Mouse (Mus musculus) right cerebral cortex, adult 18-20 months (tissue): ENCODE data around the gene Tgfbr2.
"Not testable (repeated sequence)": the region's sequence is repeated elsewhere in the genome, so short reads cannot be mapped to it uniquely, and the experiment has no call there.

Source experiments
- DNase-seq: peaks from one replicate; pipeline ENCODE4 v3.0.0; 2022; ENCODE audit warnings: mixed read lengths

The Tgfbr2 gene

DNA sequence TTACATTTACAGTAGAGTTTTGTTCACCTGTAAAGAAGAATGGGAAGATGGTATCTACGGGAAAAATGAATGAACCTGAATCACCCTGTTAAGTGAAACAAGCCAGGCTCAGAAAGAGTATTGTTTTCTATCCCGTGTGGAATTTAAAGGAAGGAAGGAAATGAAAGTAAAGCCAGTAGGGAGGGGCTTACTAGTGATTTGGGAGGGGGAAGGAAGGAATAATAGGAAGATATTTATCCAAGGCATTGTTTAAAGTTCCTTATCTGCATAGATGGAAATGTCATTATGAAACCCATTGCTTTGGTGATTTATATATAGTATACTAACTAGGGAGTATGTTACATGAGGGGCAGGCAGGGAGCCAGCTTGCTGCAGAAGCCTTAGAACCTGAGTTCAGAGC is 66.4 kb downstream of the Tgfbr2 start:
- no peak for DNase-seq

DNA sequence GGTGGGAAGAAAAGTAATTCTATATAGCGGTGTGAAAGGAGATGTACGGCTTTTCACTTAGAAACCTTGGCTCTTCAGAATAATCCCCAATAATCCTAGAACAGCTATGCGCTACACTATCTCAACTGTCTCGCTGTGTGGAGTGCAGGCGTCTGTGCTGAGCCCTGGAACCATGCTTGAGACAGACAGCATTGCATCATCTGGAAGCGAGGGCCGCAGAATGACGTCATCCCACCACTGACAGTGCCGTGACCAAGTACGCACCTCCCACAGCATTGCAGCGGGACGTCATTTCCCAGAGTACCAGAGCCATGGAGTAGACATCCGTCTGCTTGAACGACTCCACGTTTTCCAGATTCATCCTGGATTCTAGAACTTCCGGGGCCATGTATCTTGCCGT is 70.4 kb downstream of the Tgfbr2 start:
- DNase-seq, result no peak

DNA sequence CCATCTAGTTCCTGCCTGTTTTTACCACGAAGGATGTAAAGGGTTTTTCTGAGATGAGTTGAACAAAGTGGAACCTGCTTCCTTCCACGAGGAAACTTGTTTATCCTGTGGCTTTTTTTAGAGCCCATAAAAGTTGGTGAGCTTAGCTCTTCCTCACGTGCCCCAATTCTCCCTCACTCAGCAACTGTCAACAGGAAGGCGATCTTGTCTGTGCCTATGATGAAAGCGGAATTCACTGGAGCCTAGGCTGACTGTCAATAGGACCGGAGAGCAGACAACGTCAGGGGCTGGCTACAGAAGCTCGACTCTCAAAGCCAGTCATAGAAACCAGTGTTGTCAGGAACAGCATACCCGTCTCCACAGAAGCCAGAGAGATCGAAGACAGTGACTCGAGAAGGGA is 73.3 kb downstream of the Tgfbr2 start:
- DNase-seq, result no peak

DNA sequence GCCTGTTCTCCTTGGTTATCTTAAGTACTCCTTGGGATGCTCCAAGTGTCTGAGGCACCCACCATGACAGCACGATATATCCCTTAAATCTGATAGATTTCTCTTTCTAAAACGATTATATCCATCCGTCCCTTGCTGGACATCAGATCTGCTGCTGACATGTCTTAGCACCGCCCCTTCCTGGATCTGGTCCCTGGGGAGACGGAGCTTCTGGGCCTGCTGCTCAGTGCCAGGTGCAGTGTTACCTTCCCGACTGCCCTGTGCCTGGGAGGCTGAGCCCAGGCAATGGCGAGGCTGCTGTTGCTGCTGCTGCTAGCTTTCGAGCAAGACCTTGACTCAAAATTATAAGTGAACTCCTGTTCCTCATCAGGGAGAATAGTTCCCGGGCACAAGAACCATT is 75.1 kb downstream of the Tgfbr2 start:
- DNase-seq, result no peak

DNA sequence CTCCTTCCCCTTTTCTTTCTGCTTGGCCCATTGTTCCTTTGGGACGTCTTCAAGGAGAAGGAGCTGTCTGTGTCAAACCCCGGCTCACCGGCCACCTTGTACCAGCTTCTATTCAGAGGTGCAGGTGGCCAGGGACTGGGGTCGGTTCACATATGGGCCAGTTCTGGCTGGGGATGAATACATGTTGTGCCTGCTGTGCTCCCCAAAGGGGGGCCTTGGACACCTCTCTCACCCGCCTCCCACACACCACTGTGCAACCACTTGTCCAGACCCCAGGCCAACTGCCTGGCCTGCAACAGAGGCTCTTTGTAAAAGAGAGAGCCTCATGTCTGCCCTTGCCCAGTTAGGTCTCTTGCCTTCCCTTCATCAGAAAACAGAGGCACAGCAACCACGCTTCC is 75.6 kb downstream of the Tgfbr2 start:
- no peak for DNase-seq

DNA sequence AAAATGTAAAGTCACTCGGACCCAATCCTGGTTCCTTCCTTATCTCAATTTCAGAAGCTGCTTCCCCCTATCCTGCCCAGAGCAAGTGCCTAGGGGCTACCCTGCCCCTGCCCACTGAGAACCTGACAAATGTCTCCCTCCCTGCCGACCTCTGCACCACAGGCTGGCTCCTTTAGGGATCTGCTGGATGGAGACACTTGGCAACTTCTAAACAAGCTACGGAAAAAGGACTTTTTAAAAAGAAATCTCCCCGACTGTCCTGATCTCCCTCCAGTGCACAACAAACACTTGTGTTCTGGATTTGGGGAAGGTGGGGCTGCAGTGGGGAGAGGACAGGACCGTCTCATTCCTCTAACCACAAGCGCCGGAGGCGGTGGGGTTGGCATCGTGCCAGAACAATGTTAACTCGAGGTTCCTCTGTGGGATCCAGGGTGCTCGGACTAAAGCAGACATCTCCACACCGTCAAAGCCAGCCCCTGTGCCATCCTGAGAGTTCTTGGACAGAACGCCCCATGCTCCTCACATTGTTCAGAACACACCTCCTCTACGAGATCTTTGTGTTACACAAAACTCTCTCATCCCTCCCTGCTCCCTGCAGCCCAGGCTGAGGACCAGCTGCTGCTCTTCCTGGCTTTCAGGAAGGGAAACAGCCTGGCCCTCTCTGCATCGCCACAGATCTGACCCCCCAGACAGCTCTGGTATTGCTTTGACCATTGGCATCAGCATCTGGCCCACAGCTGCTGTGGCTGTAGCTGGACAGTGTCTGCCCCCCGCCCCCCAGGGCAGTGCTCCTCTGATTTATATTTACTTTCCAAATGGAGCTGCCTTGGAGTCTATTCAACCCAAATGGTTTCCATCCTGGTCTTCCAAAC is 76.2 kb downstream of the Tgfbr2 start:
- no peak for DNase-seq

DNA sequence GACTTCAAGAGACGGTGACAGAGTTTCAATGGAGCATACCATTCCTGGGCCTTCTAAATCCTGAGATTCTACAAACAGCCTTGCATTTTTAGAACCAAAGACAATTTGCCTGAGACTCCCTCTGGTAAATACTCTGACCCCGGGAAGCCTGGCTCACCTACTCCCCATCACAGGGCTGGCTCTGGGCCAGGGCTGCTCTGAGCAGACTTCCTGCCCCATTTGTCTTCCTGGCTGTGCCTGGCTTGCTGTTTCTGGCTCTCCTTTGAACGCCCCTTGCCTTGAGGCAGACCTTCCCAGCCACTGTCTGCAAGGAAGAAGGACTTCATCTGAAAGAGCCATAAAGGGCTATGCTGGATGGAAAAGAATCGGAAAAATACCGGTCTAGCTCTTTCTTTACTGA is 83.2 kb downstream of the Tgfbr2 start:
- no peak for DNase-seq

DNA sequence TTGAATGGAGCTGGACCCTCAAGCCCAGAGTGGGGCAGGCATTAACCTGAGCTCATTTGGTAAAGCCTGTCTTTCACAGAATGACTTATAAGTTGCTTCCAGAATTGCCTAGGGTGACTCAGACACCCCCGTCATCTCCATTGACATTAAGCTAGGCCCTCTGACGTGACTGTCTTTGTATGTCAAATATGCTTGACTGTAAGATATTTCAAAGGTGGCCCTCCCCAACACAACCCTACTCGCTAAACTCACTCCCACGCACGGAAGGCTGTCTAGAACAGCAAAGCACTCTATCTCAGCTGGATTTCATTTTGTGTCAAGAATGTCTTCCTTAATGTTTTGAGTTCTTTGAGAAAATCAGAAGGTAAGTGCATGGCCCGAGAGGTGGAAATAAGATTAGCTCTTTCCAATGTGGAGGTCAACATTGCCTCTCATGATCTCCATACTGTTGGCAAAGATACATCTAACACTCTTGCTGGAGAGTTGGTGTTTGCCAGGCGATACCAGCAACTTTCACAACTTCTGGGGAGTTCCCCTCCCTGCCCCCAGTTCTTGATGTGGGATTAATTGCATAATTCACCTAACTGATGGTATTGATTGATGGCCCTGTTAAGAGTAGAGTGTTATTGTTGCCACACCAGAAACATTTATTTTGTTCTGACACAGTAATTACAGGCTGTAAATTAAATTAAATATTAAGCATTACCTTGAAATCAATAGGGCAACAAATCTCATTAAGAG is 83.9 kb downstream of the Tgfbr2 start:
- no peak for DNase-seq

DNA sequence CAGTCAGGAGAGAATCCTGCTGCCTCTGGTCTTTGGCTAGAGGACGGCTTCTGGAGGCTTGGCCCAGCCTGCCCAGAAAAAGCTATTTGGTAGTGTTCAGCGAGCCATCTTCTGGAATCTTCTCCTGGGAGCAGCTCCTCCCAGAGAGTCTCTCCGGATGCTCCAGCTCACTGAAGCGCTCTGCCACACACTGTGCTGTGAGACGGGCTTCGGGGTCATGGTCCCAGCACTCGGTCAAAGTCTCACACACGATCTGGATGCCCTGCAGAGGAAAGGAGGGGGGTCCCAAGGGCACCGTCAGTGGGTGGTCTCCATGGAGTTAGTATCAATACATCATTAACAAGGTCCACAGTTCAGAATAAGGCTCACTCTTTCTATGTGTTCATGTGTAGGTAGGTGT is 84.9 kb downstream of the Tgfbr2 start:
- DNase-seq, result no peak

DNA sequence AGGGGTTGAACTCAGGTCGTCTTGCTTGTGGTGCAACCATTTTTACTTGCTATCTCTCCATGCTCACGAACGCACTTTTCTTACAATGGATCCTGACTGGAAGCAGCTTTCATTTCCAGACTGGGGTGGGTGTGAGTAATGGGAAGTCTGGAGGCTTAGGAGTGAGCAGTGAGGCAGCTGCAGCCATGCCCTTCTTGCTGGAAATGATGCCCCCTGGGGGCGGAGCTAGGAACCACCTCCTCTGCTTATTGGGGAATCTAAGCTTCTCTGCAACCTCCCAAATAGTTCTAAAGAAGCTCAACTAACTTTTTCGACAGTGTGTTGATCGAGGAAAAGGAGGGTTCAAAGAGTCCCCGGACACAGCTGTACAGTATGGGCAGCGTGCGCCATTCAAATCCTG is 86.2 kb downstream of the Tgfbr2 start:
- DNase-seq, result no peak

DNA sequence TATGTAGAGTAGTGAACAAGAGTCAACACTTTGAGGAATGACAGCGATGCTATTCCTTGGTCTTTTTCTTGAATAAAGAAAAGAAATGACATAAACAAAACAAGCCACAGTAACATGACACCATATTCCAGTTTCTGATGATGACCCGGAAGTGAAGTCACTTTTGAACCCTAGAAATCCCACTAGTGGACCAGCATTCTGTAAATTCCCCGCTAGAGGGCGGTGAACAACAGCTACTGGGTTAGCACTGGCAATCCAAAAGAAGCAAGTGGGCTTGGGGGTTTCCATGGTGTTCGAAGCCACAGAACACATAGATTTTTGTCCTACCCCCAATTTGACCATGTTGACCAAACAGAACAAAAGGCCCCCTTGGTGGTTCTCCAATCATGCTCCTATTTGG is 87.3 kb downstream of the Tgfbr2 start:
- peak; percentile 50 for DNase-seq

DNA sequence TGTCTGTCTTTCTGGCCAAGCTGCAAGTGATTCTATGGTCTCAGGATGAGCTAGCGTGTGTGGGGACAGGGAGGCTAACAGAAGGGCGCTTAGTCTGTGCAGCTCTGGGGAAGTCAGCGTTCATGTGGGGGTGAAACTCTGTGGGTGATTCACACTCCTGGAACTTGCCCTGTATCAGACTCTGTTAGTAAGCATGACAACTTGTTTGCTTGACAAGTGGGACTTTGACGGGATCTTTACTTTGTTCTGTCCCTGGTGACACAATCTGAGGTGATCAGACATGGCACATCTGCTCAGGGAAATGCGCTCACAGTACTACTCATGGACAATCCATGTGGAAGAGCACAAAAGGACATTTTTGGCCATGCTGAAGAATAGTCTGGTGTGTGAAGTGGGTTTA is 87.9 kb downstream of the Tgfbr2 start:
- no peak for DNase-seq

DNA sequence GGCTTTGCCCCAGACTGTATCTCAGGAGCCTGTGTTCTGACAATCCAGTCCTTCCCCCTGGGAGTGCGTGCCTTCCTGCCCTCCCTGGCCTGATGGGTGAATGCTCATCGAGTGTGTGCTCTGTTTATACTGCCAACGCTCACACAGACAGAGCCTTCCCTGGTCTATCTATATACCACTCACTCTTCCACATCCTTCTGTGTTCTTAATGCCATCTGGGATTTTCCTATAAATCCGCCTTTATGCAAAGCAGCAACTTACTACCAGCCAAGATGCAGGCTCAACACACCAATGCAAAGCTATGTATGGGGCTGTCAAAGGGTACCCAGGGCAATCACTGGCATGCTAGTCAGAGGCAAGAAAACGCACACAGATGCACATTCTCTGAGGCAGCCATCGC is 89.2 kb downstream of the Tgfbr2 start:
- no peak for DNase-seq

DNA sequence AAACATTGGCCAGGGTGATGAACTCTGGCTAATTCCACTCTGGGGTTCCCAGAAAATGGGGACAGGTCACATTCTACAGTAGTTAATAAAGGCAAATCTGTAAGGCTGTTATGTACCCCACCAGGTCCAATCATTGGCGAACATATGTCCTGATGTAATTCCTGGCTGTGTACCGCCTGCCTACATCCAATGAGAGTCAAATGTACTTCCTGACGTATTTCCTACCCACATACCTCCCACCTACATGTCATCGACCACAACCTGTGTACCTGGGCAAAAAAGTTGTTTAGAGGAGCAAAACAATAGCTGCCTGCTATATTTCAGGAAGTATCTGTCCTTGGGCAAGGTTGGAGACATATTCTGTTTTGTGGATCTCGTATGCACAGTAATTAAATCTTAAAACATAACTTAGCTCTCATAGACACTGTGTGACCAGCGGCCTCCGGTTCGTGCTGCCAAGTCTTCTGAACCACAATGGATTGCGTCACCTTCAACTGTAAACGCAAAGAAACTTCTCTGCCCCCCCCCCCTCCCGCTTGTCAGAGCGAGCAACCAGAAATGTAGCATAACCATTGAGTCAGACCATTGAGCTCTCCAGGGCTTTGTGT is 90.7 kb downstream of the Tgfbr2 start:
- DNase-seq, result no peak

DNA sequence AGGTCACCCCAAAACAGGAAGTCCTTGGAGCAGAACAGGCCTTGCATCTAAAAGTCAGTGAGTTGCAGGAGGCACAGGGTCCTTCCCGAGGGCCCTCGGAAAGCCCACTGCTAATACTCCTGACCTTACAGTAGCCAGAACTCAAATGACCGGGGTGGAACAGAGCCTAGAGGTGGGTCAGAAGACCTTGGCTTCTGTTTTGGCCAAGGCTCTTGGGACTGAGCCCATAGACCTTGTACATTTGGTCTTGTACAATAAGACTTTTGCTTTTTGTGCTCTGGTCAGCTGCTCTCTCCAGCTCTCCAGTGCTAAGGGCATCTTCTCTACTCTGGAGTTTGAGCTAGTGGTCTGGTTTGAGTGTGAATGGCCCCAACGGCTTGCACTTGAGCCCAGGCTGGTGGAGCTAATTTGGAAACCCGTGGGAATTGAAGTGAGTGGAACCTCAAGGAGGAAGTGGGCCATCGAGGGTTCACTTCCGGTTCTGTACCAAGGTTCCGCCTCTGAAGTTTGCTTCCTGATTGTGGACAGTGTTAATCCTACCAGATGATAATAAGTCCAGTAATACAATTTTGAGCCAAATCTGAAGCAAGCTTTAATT is 91.3 kb downstream of the Tgfbr2 start:
- no peak for DNase-seq

DNA sequence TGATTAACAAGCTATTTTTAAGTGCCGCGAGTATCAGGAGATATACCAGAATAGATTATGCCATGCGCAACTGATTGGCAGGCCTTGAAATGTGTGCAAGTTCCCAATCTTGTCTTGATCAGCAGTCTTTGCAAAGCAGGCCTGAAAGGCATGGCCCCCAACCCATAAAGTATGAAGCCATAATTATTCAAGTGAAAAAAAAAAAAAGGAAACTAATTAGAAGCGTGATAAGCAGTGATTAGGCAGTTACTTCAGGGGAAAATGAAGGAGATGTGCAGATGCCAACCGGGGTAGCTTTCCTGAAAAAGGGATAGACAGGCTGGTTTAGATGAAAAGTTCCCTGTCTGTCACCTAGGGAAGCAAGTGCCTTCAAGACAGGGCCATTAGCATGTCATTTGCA is 91.9 kb downstream of the Tgfbr2 start:
- DNase-seq, result no peak

DNA sequence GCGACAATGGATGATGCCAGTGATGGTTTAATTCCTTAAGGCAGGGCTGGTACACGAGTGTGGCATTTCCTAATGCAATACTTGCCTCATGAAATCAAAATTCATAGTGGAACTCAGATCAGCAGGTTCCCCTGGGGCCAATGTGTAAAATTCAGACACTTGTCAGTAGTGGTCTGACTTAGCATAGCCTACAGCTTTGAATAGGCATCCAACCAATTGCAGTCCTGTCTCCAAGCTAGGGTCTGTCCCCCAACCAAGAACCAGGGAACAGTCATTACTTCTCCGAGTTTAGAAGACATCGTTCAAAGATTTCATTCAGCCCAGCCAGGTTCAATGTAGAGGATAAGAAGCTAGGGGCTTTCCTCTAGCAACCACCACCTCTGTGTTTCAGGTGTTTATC is 93.4 kb downstream of the Tgfbr2 start:
- DNase-seq, result no peak

DNA sequence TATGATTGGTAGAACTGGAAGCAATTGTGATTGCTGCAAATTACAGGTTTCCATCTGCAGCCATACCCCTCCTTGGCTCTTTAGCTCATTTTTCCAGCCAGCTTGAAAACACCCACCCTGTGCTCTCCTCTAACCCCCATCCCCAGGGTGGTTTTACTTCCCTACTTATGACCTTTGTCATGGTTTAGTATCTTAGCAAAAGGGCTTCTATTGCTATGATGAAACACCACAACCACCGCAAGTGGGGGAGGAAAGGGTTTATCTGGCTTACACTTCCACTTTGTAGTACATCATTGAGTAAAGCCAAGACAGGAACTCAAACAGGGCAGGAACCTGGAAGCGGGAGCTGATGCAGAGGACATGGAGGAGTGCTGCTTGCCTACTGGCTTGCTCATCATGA is 97.7 kb downstream of the Tgfbr2 start:
- DNase-seq, result no peak

DNA sequence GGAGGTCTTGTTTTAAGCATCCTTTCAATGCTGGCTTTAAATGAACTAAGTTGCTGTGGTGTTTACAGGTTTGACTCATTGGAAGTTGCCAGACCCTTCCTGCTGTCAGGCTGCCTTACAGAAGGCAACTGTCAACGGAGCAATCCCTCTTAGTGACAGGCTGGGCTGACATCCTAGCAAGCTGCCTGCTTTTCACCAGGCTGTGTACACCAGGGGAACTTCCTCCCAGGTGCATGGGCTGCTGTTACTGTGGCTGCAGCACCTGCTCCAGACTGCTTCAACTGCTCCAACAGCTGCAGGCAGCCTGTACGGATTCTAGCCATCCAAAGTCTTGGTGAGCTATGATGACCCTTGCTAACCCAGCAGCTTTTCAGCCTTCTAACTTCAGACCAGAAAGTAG is 98.2 kb downstream of the Tgfbr2 start:
- no peak for DNase-seq

DNA sequence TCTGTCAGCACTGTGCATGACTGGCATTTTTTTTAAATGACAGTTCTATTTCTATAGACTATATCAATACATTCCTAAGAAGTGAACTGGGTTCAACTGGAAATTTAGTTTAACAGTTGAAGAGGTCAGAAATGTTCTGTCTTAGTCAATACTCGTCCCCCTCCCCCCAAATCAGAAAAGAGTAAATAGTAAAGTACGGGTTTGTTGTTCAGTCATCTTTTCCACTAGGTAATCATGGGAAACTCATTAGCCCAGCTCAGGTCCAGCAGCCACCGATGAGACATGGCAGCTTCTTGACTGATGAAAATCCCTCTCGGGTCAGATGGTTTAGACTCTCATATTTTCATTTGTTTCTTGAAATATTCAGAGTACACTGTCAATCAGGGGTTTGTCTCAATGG is 99.0 kb downstream of the Tgfbr2 start:
- no peak for DNase-seq

DNA sequence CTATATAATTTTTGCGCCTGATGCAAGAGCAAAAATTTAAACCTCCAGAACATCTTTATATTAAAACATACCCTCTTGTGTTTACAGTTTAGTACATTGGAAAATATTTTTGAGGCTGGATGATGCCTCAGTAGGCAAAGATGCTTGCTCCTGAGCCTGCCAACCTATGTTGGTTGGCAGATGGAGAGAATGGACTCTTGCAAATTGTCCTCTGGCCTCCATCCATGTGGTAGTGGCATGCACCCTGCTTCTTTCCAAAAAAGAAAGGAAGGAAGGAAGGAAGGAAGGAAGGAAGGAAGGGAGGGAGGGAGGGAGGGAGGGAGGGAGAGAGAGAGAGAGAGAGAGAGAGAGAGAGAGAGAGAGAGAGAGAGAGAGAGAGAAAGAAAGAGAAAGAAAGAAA is 103.6 kb downstream of the Tgfbr2 start:
- DNase-seq, result not testable (repeated sequence)

DNA sequence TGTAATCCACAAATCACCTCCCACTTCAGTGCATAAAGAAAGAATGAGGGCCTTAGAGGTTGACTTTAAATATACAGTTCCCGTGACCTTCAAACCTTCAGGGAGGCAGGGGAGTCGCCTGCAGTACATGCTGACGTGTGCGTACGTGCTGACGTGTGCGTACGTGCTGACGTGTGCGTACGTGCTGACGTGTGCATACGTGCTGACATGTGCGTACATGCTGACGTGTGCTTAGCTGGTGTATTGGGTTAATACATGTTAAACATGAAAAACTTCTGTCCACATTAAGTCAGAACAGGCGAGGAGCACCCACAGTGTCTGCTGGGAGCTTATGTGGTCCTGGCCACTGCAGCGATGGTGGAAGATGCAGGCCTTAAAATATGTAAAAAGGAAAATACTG is 110.4 kb downstream of the Tgfbr2 start:
- DNase-seq, result no peak

DNA sequence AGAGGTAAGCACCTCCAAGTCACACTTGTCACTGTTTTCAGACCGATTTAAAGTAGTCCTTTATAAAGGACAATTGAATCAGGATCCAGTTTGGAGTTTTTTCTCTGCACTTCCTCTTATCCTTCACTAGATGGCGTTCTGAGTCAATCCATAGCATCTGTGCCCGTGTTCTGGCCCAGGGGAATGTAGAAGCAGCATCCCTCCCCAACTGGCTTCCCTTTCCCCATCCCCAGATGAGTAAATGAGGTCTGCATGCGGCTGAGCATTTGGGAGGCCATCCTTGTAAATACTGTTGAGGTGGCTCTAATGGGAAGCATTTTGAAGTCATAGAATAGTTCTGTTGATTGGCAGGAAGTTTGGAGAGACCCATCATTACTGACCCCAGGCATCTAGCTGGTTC is 114.5 kb downstream of the Tgfbr2 start:
- no peak for DNase-seq

DNA sequence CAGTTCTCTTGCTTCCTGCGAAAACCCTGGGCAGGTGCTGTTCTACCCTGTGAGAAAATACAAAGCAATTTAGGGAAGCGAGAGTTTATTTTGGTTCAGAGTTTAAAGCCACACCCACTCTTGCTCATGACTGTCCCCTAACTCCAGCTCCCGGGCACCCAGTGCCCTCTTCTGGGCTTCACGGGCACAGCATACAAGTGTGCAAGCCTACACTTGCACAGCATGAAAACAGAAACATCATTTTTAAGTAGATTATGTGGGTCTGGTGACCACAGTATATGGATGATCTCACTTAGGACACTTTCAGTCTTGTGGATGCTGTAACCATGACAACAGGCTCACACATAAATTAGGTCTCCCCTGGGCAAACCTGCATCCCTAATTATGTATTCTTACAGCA is 116.0 kb downstream of the Tgfbr2 start:
- DNase-seq, result no peak
